Mouse (Mus musculus): Measurements from ENCODE around the gene Rtraf.
"Not testable (repeated sequence)": the region's sequence is repeated elsewhere in the genome, so short reads cannot be mapped to it uniquely, and the experiment has no call there.

Rtraf gene

DNA sequence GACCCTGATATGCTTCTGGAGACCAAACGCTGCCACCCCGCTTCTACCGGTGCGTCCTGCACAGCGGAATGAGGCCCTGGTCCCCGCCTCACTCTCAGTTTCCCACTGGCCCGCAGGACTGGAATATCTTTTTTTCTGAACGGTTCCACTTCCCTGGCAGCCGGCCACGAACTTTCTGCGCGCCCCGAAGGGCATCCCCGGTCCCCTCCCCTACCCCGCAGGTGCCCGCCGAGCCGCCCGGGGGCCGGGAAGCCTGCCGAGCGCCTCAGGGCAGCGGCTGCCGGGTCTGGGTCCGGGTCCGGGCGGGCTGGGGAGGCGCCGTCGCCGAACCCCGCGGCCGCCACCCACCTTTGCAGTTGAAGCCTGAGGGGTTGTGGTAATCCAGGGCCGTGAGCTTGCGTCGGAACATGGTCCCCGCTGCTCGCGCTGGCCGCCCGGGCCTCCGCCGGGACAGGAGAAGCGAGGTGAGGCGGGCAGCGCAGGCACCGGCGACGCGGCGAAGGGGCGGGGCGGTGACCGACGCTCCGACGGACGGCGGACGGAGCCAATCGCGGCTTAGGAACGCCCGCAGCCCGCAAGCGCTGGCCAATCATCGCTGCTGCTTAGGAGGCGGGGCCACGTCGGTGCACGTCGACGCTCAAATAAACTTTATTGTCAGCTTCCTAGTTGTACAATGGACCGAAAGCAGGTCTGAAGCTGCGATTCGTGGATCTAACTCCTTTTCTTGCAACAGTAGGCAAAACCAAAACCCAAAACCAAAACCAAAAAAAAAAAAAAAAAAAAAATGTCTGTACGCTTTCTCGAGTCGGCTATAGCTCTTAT is at the start of gene Rtraf:
TSS of gene Rtraf (minus strand) at position 504 of the 822 bp plus-strand sequence.
- DNase-seq = peak; percentile 90

DNA sequence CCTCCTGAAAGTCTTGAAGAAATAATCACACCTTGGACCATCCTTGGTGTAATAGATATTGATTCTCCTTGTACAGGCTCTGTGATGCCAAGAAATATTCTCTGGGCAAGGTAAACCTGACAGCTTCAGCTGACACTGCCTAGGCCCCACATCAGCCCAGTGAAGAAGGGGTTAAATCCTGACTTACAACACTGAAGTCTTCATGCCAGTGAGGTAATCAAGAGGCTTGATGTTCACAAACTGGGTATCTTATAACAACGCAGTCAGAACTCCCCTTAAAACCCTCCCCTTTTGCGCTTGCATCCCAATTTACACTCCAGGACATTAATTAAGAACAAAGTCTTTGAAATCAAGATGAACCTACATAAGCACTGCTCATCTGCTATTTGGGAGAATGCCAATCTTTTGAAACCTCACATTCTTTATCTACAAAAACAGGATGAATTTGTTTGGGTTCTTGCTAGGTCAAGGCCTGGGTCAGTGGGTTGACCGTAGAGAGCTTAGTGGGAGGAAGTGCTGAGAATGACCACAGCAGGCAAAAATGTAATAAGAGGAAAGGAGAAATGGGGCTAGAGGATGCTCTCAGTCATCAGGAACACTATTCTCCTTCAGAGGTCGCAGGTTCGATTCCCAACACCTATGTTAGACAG is 43.8 kb upstream of the Rtraf start:
- DNase-seq = no peak

DNA sequence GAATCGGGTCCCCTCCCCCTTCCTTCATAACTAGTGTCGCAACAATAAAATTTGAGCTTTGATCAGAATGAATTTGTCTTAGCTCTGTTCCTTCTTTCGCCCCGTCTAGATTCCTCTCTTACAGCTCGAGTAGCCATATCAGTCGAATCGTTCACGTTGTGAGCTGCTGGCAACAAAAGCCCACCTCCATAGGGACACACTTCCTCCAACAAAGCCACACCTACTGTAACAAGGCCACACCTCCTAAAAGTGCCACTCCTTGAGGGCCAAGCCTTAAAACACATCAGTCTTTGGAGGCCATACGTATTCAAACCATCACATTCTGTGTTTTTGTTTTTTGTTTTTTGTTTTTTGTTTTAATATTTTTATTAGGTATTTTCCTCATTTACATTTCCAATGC is 41.5 kb upstream of the Rtraf start:
- not testable (repeated sequence) for DNase-seq

DNA sequence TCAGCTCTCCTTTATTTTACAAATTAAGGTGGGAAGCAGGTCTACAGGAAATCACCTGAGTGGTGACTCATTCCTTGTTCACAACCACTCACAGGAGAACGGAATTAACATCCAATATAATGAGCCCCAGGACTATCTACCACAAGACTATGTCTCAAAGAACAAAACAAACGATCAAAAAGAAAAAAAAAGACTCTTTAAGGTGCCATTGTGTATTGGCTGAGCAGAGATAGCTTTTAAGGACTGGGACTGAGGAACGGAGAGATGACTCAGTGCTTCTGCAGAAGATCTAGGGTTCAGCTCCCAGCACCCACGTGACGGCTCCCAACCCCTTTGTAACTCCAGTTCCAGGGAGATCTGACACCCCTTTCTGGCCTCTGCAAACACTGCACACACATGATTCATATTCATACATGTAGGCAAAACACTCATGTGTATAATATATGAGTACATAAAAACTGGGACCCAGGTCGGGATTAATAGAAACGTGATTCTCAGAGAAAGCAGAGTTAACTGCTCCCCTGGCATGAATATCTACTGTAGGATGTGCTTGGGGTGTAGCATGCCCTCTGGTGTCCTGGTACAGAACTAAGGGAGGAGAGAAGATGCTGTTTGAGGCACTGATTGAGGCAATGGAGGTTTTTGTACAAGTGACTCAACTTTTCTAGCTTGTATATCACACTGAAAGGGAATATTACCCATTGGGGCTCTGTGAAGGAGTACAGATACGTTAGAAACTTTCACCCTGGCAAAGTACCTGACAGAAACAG is 37.9 kb upstream of the Rtraf start:
- DNase-seq = no peak

DNA sequence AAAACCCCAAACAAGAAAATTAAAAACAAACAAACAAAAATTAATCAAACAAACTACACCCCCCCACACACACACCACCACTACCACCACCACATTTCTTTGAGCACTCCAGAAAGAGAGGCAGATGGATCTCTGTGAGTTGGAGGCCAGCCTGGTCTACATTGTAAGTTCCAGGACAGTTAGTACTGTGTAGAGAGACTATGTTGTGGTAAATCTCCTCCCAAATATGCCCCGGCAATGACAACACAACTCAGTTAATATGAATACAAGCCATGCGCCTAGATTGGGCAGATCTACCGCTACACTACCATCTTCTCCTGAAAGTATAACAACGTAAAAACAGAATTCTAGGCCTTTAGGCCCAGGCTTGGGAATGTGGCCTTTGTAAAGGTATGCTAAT is 36.7 kb upstream of the Rtraf start:
- no peak for DNase-seq

DNA sequence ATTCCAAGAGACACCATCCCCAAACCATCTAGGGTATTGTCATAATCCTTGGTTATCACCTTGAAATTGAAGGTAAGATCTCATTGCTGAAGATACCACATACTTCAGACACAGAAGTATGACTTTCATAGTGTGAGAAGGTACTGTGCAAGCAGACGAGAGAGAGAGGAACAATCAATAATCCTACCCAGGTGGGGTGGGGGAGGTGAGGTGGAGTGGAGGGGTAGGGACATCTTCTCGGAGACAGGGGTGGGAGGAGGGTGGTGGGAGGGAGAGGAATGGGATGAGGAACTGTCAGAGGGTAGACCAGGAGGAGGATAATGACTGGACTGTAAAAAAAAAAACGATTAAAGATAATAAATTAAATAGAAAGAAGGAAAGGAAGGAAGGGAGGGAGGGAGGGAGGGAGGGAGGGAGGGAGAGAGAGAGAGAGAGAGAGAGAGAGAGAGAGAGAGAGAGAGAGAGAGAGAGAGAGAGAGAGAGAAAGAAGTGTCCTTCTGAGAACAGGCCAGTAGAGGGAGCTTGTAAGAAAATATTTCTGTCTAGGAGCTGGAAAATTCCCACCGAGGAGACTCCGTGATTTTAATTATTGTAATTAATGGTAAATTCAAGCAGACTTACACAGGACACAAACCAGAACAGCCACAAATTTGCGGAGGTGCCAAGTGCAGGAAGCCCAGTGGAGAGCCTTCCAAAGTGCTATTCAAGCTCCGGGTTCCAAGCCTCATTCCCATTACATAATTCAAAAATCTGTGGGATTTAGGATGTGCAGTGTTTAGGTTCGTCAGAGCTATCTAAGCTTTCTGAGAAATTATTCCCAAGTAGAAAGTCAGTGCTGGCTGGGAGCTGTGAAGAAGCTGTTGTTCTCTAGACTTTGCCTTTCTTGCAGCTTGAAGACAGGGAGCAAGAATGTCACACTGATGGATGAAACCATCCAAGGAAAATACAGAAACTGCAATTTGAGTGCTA is 35.5 kb upstream of the Rtraf start:
- peak; percentile 59 for DNase-seq

DNA sequence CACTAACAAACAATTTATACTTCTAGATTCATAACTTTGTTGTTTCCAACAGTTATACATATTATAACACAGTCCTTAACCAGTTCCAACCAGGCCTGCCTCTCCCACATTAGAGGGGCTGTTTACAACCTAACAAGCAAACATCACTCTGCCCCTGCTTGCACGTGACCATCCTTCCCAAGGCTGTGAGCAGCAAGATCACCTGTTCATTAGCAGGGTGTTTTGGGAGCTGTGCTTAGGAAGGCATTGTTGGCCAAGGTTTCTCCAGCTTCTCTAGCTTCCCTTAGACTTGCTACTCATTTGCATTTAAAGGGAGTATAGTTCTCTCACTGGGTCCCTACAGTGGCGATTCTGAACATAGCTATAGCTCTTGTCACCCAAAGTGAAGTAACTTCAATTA is 34.7 kb upstream of the Rtraf start:
- DNase-seq = no peak

DNA sequence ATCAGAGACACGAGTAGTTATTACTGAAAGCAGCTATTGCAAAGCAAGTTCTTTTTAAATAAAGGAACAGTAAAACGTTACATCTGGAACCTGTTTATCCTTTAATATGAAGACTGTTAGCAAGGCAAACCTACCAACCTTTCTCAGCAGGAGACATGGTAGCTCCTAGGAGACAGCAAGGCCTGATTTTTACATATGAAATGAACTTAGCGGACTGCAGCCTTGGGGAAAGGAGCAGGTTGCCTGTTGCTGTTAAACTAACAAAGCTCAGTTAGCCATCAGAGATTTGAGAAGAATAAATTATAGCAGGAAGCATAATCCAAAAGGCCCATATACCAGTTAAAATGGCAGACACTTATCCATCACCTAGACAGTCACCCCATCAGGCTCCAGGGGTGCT is 29.8 kb upstream of the Rtraf start:
- no peak for DNase-seq

DNA sequence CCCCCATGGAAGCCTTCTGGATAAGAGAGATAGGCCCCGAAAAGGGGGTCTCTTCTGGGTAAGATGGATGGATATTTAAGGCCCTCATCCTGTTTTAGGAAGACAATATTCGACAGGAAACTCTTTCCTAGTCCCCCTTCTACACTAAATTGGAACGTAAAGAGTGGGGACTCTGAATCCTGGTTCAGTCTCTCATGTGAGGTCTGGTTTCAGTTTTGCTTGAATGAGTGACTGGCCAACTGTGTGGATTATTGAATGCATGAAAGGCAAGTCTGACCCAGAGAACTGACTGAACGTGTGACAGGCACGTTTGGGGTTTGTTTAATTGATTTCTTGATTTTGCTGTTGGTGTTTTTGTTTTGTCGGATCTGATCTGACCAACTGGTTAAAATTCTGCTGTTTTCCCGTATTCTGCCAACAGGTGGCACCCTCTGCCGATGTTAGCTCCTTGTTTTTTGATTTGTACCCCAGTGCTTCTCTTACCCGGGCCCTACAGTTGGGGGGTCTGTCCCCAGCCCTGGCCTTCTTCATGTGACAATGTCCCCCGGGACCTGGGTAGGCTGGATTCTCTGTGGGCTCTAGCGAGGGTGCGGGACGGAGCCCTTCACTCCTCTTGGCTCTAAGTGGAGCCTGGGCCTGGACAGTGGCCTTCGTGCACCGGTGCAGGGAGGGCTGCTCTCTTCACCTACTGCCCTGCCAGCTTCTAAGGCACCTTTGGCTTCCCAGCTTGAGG is 16.1 kb upstream of the Rtraf start:
- peak; percentile 73 for DNase-seq

DNA sequence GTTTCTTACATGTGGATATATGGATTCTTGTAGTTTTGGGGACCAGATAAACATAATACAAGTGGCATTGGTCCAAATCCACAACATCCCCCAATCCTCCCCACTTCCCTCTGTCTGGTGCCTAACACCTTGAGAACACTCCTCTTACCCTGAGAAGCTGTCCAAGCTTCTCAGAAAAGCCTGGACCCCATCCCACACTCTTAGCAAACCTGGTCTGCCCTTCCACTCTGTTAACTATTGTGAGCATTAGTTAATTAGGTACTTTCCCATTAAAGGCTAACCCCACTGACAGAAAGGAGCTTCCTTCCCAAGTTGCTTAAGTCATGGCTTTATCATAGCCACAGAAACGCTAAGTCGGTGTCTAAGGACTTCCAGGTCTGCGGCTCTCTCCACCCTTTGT is 12.7 kb upstream of the Rtraf start:
- DNase-seq = no peak

DNA sequence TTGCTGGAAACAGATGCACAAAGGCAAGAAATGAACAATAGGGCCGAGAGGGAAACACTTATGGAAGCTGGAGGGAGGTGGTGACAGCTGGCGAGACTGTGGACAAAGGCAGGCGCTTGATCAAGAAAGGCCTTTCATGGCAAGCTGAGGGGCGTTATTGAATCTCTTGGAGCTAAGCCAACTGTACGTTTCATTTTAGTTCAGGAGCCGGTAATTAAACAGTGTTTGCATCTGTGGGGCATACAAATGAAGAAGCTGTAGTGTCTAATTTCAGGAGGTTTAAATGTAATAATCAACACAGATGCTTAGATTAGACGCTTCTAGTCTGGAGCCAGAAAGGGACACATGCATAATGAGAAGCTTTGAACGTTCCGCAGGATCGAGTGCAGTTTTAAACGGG is 1.9 kb upstream of the Rtraf start:
- DNase-seq = peak; percentile 12

DNA sequence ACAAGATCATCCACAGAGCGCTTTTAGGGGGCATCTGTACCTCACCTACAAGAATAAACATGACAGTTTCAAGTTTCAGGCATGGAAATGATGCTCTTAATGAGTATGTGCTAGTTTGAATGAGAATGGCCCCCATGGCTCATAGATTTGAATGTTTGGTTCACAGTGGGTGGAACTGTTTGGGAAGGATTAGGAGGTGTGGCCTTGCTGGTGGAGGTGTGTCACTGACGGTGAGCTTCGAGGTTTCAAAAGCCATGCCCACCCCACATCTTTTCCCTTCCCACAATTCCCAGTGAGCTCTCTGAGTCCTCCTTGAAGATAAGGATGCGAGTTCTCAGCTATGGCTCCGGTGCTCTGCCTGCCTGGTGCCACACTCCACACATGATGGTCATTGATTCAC is 1.9 kb downstream of the Rtraf start:
- DNase-seq = no peak

DNA sequence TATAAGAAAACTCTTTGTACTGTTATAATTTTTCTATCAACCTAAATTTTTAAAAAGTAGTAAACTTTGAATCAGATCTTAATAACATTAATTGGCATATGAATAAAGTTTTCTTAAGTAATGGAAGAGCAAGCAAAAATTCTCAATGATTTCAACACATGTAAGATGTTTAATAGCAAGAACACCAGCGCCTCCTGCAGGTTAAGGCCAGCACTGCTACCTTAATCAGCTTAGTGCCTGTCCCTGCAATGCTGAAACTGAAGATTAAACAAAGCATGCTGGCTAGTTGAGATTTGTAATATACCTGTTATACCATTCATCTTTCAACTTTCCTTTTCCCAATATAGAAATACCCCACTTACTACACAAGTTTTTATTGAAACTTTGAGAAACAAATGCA is 5.7 kb downstream of the Rtraf start:
- DNase-seq = peak; percentile 36

DNA sequence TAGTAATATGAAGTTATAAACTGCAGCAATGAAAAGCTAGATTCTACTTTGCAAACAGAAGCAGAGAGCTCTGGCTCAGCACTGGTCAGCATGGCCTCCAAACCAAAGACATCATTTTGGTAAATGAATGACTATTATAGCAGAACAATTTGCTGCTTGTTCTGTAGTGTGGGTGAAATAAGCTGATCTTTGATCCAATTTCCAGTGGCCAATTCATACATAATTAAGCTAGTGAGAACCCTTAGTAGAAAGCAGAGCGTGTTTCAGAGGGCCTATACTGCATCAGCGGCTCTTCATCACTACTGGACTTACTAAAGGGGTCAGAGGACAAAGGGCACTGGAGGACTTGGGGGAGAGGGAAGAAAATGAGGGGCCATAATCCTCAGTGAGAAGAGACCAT is 10.6 kb downstream of the Rtraf start:
- DNase-seq = no peak

DNA sequence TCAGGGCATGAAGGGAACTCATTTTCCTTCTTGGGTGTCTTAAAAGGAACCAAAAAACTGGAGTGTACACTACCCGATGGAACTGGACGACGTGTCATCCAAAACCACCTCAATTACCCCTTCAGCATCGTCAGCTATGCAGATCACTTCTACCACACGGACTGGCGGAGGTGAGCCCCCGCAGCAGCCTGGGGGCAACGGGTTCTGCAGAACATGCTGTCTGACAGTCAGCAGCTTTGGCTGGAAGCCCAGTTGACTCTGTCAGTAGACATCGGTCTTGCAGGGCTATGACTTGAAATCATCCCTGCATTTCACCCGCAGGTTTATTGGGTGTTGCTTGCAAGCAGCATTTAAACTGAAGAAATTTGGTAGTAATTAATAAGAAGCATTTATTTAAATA is 13.7 kb downstream of the Rtraf start:
- DNase-seq = no peak

DNA sequence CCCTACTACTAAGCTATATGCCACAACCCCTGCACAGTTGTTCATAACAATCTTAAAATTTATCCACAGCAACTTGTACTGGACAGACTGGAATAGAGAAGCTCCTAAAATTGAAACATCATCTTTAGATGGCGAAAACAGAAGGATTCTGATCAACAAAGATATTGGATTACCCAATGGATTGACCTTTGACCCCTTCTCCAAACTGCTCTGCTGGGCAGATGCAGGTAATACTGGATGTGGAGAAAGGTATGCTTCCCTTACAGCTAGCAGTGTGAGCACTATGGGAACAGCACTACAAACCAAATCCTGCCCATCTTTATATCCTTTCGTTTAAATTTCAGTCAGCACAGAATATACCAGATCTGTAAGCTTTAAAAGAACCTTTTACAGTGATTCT is 15.8 kb downstream of the Rtraf start:
- no peak for DNase-seq

DNA sequence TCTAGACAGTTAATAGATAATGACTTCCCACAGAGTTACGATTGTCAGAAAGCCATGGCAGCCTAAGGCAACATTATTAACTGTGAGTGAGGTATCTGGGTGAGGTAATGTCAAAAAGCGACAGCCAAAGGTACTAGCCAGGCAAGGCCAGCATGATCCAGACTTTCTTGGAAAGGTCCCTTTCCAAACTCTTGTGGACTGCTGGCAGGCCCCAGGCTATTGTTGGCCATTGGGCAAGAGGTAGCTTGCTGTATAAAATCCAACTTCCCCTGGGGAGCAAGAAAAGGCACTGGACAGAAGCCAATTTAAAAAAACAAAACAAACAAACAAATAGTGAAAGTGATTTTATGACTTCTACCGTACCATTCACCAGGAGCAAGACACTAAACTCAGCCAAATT is 16.3 kb downstream of the Rtraf start:
- DNase-seq = no peak

DNA sequence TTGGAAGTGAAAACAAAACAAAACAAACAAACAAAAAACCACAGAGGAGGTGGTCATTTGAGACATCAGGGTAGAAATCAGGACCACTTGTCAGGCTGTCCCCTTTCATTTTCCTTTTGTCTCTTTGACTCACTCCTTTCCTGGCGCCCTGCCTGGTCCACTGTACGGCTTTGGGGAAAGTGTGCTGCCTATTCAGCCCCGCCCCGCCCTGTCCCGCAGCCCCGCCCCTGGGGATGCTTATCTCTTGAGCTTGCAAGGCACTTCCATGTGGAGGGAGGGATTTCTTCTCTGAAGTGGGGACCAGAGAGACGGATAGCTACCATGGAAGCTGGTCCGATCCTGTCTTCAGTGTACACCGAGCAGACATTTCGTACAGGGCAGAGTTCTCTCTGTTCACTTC is 20.0 kb downstream of the Rtraf start:
- no peak for DNase-seq

DNA sequence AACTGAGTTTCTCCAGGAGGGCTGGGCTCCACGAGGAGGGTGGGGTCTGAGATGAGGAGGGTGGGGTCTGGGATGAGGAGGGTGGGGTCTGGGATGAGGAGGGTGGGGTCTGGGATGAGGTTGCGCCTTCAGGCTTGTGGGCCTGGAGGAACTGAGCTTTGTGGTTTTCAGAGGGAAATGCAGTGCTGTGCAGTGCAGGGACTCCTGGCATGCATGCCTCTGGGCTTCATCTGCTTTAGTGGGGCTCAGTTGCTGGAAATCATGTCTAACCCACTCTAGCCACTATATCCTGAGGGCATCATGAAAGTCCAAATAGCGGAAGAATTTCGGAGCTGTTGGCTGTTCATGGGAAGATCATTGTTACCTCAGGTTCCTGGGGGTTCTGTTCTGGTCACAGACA is 20.4 kb downstream of the Rtraf start:
- no peak for DNase-seq

DNA sequence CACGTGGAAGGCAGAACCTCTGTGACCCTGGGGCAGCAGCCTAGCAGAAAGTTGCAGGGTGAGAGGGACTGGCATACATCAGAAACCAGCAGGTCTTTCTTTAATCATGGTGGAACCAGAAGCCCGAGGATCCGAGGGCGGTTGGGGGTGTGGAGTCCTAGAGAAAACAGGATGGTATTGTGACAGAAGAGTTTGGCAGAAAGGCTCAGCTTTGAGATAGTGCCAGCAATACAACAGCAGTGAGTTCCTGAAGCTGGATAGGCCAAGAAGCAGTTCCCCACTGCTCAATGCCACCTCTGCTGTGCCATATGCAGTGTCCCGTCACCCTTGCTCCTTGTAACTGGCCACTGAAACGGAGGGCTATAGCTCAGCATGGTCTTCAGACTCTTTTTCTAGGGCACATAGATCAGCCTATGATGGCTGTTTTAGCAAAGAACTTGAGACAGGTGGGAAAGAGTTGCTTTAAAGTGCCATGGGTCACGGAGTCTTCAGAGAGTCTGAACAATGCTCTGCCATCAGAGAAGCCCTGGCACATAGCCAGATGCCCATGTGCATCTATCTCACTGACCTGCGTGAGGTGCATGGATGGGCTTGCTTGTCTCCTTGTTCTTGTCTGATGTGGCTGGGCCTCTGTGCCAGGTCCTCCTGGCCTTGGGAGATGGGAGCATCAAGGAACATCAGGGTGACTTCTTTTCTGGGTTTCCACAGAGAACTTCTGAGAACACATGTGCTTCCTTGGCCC is 22.0 kb downstream of the Rtraf start:
- DNase-seq = no peak

DNA sequence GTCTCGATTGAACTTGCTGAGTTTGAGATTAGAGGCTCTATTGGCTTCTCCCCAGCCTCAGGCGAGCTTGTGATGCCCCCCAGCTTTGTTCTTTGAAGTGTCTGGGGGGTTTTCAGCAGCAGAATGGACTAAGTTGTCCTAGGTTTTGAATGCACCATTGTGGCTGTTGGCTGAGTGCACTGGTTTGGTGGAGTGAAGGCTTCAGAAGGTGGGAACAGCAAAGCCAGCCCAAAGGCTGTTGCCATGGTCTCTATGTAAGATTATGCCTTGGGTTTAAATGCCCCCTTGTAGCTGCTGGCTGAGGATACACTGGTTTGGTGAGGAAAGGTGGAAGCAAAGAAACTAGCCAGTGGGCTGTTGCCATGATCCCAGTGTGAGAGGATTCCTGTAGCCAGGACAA is 23.1 kb downstream of the Rtraf start:
- DNase-seq = no peak
